Mouse (Mus musculus) heart, postnatal 0 days (tissue): ENCODE results near the gene Cldn7.

ENCODE experiments used
- CTCF ChIP-seq: IDR thresholded peaks from 2 replicates; pipeline ENCODE4 v1.5.1; 2016; ENCODE audit warnings: antibody characterized with exemption, control low read depth, low read depth
- EP300 ChIP-seq: IDR thresholded peaks from 2 replicates; pipeline ENCODE4 v1.6.1; 2016; ENCODE audit warnings: antibody characterized with exemption, low read depth

- TF ChIP-seq EP300 (no peak), CTCF (no peak)
Measured at GRCm38 (mm10) chr11:69970775-69971174, 6.2 kb downstream of the Cldn7 start.
